Comparison of ENCODE assay signal across 8 mouse cellular contexts in the genomic region with DNA sequence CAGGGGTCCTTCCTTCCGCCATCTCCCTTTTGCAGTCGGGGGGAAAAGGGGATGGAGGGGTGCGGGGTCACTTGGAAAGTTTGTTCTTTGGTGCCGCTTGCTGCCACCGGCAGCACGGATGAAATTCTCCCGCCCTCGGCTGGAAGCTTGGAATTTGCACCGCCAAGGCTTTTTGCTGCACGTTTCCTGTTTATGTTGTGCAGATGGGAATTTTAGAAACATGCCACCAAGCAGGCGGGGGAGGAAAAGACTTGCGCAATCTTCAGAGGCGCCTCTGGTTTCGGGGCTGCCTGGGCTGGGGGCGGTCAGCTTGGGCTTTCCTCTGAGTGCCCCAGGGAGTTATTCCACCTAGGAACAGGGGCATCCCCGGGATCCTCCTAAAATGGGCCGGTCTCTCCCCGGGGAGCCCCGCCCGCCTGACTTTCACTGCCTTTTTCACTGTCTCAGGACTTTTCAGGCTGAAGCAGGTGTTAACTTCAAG. TPM values are rescaled to one million over a fixed set of nuclear protein-coding genes. Genes with fewer than 3 reads are reported as not detected.
DNase-seq lines count a peak whose midpoint lies in the region; ATAC-seq and TF ChIP-seq lines count a peak whose summit lies in the region.

No protein-coding gene starts in this region.

- peak overlapping the region; percentile 85 for H3K4me2 ChIP-seq in forebrain, embryonic 15.5 days (replicated peaks)
- peak overlapping the region; percentile 85 for H3K4me2 ChIP-seq in lung, embryonic 14.5 days

- H3K4me1 ChIP-seq in ES-E14 (ENCODE audit: control insufficient read depth in 2 of 2, insufficient read depth in 2 of 2, low read length in 2 of 2, poor library complexity in 1 of 2): peaks cover 0 to 9% of the 10 kb centered on the region in 2 experiments; a peak in 3 of 4 replicates
- peaks cover 24% of the 10 kb centered on the region for H3K4me1 ChIP-seq in forebrain, embryonic 15.5 days
- H3K4me1 ChIP-seq in lung, embryonic 14.5 days (ENCODE audit: insufficient read depth): peaks cover 19% of the 10 kb centered on the region

- peak overlapping the region; percentile 71 for H3K27ac ChIP-seq in ES-E14 (ENCODE audit: insufficient read depth, low read depth, low read length, poor library complexity, severe bottlenecking)
- peak overlapping the region; percentile 97 for H3K27ac ChIP-seq in forebrain, embryonic 15.5 days (replicated peaks)
- peak overlapping the region; percentile 97 for H3K27ac ChIP-seq in layer of hippocampus, adult 2 months
- H3K27ac ChIP-seq in lung, embryonic 14.5 days (ENCODE audit: low read depth): peak overlapping the region; percentile 100

- peak overlapping the region; percentile 79 to 97 for H3K4me3 ChIP-seq in ES-E14 (ENCODE audit: insufficient read depth in 1 of 2, low read depth in 1 of 2, low read length in 2 of 2, poor library complexity in 1 of 2, severe bottlenecking in 1 of 2)
- H3K4me3 ChIP-seq in forebrain, embryonic 15.5 days: peak overlapping the region; percentile 71
- H3K4me3 ChIP-seq in layer of hippocampus, adult 2 months: peak overlapping the region; percentile 63
- H3K4me3 ChIP-seq in lung, embryonic 14.5 days (ENCODE audit: low read depth, low read length): peak overlapping the region; percentile 90

- in situ Hi-C loops in ES-E14 (cut with MboI; ENCODE audit: low sequenced_read_pairs in 2 of 2, unreplicated experiment in 2 of 2): no loop called here

- ATAC-seq in forebrain, embryonic 15.5 days (replicated peaks): peak; percentile 12; the same call in 1 of the 2 replicates
- peak; percentile 61 for ATAC-seq in lung, embryonic 14.5 days (ENCODE audit: insufficient read depth)

- no peaks in the 10 kb centered on the region for H3K9me3 ChIP-seq in ES-E14 (ENCODE audit: control insufficient read depth, insufficient read depth, low read depth, low read length)
- no peaks in the 10 kb centered on the region for H3K9me3 ChIP-seq in forebrain, embryonic 15.5 days
- H3K9me3 ChIP-seq in lung, embryonic 14.5 days (ENCODE audit: low read depth, low read length): no peaks in the 10 kb centered on the region

- no peak for TF ChIP-seq CTCF in layer of hippocampus, adult 2 months (conservative IDR thresholded peaks at IDR 0.05)
- TF ChIP-seq CTCF in lung, embryonic 14.5 days (IDR thresholded peaks at IDR 0.05; ENCODE audit: low read depth): no peak

- H3K27me3 ChIP-seq in forebrain, embryonic 15.5 days: no peaks in the 10 kb centered on the region
- H3K27me3 ChIP-seq in lung, embryonic 14.5 days (ENCODE audit: insufficient read depth, low read length): no peaks in the 10 kb centered on the region

- no peaks in the 10 kb centered on the region for H3K36me3 ChIP-seq in ES-E14 (ENCODE audit: control insufficient read depth, insufficient read depth, low read length, poor library complexity, severe bottlenecking)
- no peaks in the 10 kb centered on the region for H3K36me3 ChIP-seq in forebrain, embryonic 15.5 days
- no peaks in the 10 kb centered on the region for H3K36me3 ChIP-seq in lung, embryonic 14.5 days (ENCODE audit: insufficient read depth)

- peak overlapping the region; percentile 80 for H3K9ac ChIP-seq in ES-E14 (ENCODE audit: insufficient read depth, low read depth, low read length, poor library complexity, severe bottlenecking)
- H3K9ac ChIP-seq in forebrain, embryonic 15.5 days (replicated peaks): peak overlapping the region; percentile 91
- peak overlapping the region; percentile 95 for H3K9ac ChIP-seq in lung, embryonic 14.5 days

- under 1% methylated on average over 20 of the region's 20 CpGs for WGBS in forebrain, embryonic 15.5 days
- 0% methylated on average over 20 of the region's 20 CpGs for WGBS in lung, embryonic 14.5 days

- DNase-seq in ES-E14 (ENCODE audit: low read depth, low spot score): no peak
- DNase-seq in adrenal gland, postnatal 36 days: peak; percentile 69 to 74
- DNase-seq in heart, postnatal 4 days: peak; percentile 65
- DNase-seq in layer of hippocampus, adult 2 months (ENCODE audit: low spot score in 2 of 2): peak; percentile 37 to 43
- peak; percentile 93 for DNase-seq in lung, embryonic 14.5 days
- peak; percentile 61 to 74 for DNase-seq in right cerebral cortex, adult 2 months (ENCODE audit: low spot score in 2 of 2)
- no peak for DNase-seq in retina, postnatal 1 day

TF ChIP-seq in ES-E14, 5 proteins besides CTCF, POLR2A, EP300 and RAD21:
- no peak for TF ChIP-seq HCFC1 (IDR thresholded peaks at IDR 0.05; ENCODE audit: borderline replicate concordance, insufficient read depth, low read length)
- TF ChIP-seq CHD2 (IDR thresholded peaks at IDR 0.05; ENCODE audit: low read depth, low read length): no peak
- no peak for TF ChIP-seq ZC3H11A (IDR thresholded peaks at IDR 0.05; ENCODE audit: borderline replicate concordance, low read depth, low read length)
- no peak for TF ChIP-seq ZNF384 (IDR thresholded peaks at IDR 0.05; ENCODE audit: low read depth, low read length)
- TF ChIP-seq MAFK (IDR thresholded peaks at IDR 0.05; ENCODE audit: insufficient read depth, low read depth, low read length): no peak

RNA-seq across cellular contexts. Expression of gene Sbf2, which starts 0.5 kb away (rescaled TPM):
- 17.4 and 21.6 TPM in 2 replicates for total RNA-seq in ES-E14 (2012; rRNA removed)
- 10 to 100 TPM; 44.8 to 48.5 TPM for total RNA-seq in adrenal gland, postnatal 36 days (2021)
- polyA plus RNA-seq in forebrain, embryonic 15.5 days (2015; fragmentation: Nextera tagmentation; extraction: Ambion mirVana): 66.4 and 68.8 TPM in 2 replicates
- 10 to 100 TPM; 68.4 to 70.1 TPM for total RNA-seq in heart, postnatal 4 days (2021)
- total RNA-seq in layer of hippocampus, adult 2 months (2021): 10 to 100 TPM; 69.8 to 78.0 TPM
- polyA plus RNA-seq in lung, embryonic 14.5 days (2014; fragmentation: Nextera tagmentation; extraction: Ambion mirVana): 43.2 and 45.4 TPM in 2 replicates

RNA-seq across cellular contexts. Expression of gene Adm, which starts 12.3 kb away (rescaled TPM):
- total RNA-seq in ES-E14 (2012; rRNA removed): 4.0 and 6.2 TPM in 2 replicates
- total RNA-seq in adrenal gland, postnatal 36 days (2021): 10 to 100 TPM; 13.6 to 13.7 TPM
- polyA plus RNA-seq in forebrain, embryonic 15.5 days (2015; fragmentation: Nextera tagmentation; extraction: Ambion mirVana): 3.7 and 5.3 TPM in 2 replicates
- 10 to 100 TPM; 17.1 to 18.2 TPM for total RNA-seq in heart, postnatal 4 days (2021)
- 1 to 10 TPM; 1.1 to 1.6 TPM for total RNA-seq in layer of hippocampus, adult 2 months (2021)
- 2.3 and 2.5 TPM in 2 replicates for polyA plus RNA-seq in lung, embryonic 14.5 days (2014; fragmentation: Nextera tagmentation; extraction: Ambion mirVana)

Comparison
In these comparisons a context has a peak if more than half of its experiments do, and no peak if none do; other contexts are left out.
1. DNase-seq: peak in adrenal gland, postnatal 36 days (2 of 2), heart, postnatal 4 days (single experiment), layer of hippocampus, adult 2 months (2 of 2), lung, embryonic 14.5 days (single experiment) and right cerebral cortex, adult 2 months (2 of 2); none in ES-E14 (single experiment) and retina, postnatal 1 day (single experiment).
2. Peak in every context shown above with its lines, with median percentiles within 50 percentile points of each other: H3K27ac ChIP-seq, H3K4me3 ChIP-seq and H3K9ac ChIP-seq.